Mouse (Mus musculus) regulatory T cell (primary cell): ENCODE measurements around the gene Cdk7.
"Not testable (repeated sequence)": the region's sequence is repeated elsewhere in the genome, so short reads cannot be mapped to it uniquely, and the experiment has no call there.

Experiments used
- in situ Hi-C: fragments of 300-600 bp; cut with MboI, MseI; formaldehyde crosslinking; loops from one replicate; pipeline ENCODE4 v1.15.1; 2025; ENCODE audit warnings: high pct_unique_total_duplicates

Cdk7 gene

DNA sequence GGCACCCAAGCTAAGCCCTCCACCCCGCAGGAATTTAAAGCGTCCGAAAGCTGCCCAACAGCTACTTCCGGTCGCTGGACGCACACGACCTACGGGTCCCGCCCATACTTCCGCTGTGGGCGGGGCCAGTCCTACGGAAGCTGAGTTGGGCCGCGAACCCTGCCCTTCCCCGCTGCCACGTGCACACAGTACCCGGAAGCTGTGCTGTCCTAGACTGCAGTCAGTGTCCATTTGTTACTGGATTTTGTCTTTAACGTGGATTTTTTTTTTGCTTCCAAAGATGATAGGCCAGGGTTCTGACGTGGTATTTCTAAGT is at the start of gene Cdk7:
Cdk7 (minus strand) TSS at position 79 of the 316 bp plus-strand sequence.
- in situ Hi-C loops: no loop called here

- in situ Hi-C loops: no loop called here
Measured at GRCm38 (mm10) chr13:100777491-100777890, 46.8 kb upstream of the Cdk7 start.

DNA sequence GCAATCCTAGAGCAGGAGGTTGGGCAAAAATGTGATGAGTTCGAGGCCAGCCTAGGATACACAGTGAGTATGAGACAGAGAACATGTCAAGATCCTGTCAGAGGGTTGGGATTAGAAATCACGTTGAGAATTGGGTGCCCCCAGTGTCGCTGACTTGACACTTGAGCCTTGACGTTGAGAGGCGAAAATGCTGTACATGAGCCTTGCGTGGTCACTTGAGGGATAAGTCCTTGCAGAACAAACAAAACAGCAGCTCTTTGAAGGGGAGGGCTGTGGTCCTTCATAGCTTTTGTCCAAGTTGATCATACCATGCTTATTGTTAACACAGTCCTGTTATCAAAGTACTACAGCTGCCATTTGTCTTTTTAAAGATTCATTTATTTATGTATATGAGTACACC is 46.0 kb upstream of the Cdk7 start:
- in situ Hi-C loops: no loop called here

- in situ Hi-C loops: no loop called here
Measured at GRCm38 (mm10) chr13:100776056-100776419, 45.3 kb upstream of the Cdk7 start.

DNA sequence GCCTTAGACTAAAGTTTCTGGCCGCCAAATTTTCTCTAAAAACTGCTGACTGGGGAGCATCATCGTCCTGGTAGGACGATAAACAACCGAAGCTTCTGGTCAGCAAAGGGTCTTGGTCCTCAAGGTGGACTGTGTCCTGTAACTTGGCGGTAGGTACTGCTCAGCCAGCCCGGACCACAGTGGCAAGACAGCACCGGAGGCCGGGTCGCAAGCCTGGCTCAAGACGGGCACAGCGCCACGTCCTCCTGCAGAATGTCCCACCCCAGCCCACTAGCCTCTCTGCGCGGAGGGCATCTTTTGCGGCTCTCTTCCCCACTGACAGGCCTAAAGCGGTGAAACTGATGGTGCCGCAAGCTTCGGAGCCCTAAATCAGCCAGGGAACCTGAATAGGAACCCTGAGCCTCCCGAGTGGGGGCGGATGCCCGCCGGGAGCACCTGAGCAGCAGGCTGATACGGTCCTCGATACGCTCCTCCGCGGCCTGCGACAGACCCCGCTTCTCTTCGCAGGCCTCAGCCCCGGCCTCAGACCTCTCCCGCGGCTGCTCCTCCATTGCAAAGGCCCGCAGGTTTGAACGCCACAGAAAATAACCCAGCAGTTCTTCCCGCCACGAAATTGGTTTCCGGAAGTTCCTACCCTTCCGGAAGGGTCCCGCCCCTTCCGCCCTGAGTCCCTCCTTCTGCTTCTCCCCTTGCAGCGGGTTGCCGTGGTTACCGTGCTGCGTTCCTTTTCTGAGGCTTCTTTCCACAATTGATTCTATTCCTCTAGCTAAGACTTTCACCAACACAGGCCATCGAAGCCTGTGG is 44.7 kb upstream of the Cdk7 start, which contains the start of gene Cenph:
Cenph (minus strand) TSS at position 648 of the 804 bp plus-strand sequence.
- in situ Hi-C loops: no loop called here

DNA sequence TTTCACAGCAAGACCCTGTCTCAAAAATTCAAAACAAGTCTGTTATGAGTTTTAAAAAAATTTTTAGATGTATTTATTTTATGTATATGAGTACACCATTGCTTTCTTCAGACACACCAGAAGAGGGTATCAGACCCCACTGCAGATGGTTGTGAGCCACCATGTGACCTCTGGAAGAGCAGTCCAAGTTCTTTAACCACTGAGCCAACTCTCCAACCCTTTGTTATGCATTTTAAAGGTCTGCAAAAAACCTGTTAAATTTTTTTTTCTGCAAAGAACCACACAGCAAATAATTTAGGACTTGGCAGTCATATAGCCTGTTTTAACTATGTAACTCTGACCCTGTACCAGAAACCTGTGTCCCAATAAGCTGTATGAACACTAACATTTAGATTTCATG is 44.0 kb upstream of the Cdk7 start:
- in situ Hi-C loops: no loop called here

GRCm38 (mm10) chr13:100755329-100755728 is 24.6 kb upstream of the Cdk7 start:
- in situ Hi-C loops: no loop called here

DNA sequence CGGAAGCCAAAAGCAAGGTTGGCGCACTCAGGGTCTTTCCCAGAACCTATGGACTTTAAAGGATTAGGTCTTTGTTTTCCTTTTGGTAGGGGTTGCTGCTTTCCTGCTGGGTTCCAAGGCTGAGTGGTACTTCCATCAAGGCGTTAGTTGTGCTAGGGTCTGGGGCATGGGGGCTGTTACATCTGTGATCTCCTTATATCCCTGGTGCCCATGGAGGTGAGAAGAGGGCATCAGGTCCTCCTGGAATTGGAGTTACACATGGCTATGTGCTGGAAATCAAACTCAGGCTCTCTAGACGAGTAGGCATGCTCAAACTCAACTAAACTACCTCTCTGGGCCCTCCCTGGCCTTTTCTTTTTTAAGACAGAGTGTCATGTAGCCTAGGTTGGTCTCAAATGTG is 23.4 kb upstream of the Cdk7 start:
- in situ Hi-C loops: no loop called here

DNA sequence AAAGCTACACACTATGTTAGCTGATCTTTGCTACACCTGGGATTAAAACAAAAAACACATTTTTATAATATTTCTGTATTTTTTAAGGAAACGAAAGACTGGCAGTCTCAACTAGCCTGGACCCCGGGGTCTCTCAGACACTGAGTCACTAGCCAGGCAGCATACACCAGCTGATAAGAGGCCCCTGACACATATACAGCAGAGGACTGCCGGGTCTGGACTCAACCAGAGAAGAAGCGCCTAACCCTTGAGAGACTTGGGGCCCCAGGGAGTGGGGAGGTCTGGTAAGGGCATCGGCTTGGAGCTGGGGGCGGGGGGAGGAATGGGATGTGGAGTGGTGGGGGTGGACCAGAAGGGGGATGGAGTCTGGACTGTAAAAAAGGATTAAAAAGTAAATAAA is 22.3 kb upstream of the Cdk7 start:
- in situ Hi-C loops: no loop called here

- in situ Hi-C loops: no loop called here
Measured at GRCm38 (mm10) chr13:100752529-100752928, 21.8 kb upstream of the Cdk7 start.

DNA sequence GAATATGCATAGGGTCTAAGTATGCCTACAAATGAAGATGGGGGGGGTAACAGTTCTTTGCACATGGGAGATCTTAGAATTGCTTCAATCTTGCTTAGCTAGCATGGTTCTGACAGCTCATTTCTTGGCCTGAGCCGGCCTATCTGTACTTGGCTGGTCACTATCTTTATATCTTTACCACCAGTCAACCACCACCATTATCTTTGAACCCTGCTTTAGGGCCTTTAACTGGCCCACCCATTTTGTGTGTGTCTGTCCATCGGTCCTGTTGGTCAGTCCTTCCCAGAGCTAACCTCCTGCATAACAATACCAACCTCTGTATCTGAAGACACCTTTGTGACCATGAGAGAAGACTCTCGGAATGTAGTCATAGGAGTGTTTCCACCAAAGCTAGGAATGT is 20.7 kb upstream of the Cdk7 start:
- in situ Hi-C loops: no loop called here

DNA sequence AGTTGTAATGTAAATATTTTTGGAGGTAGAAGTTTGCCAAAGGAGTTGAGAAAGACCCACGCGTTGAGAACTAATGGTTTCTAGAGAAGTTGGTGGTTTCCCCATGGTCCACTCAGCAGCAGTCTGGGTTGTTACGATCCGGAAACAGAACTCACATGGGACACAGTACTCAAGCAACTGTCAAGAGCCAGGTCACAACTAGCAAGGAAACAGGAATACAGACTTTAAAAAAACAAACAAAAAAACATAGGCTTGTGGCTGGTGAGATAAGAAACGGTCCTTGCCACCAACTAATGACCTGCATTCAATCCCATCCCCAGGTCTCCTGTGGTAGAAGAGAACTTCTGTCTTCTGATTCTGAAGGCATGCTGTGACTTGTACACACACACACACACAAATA is 20.1 kb upstream of the Cdk7 start:
- in situ Hi-C loops: no loop called here

DNA sequence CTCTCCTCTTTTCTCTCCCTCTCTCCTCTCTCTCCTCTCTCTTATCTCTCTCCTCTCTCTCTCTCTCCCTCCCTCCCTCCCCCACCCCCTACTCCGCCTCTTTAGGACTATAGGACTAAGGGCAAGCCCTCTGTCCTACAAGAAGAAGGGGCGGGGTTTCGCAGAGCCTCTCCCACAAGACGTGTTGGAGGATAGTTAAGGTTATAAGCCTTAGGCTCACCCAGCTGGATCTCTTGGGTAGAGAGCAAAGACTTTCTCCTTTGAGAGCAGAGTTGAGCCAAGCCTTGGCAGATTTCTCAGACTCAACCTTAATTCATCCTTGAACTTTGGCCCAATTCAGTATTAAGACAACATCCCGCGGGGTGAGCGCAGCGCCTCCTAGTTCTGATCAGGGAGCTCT is 17.9 kb upstream of the Cdk7 start:
- in situ Hi-C loops: loop anchor here (10.0 kb wide), 1 partner anchor 1546 kb away; no protein-coding TSS in a partner anchor

GRCm38 (mm10) chr13:100746090-100746489 is 15.4 kb upstream of the Cdk7 start:
- in situ Hi-C loops: loop anchor here (10.0 kb wide), 1 partner anchor 1549 kb away; no protein-coding TSS in a partner anchor

GRCm38 (mm10) chr13:100744036-100744744 is 13.5 kb upstream of the Cdk7 start, which contains the start of gene Mrps36:
Mrps36 (minus strand) TSS chr13:100744659.
- in situ Hi-C loops: loop anchor here (10.0 kb wide), 1 partner anchor 1551 kb away; no protein-coding TSS in a partner anchor

- in situ Hi-C loops: loop anchor here (10.0 kb wide), 1 partner anchor 1551 kb away; no protein-coding TSS in a partner anchor
Measured at GRCm38 (mm10) chr13:100743346-100744035, 12.8 kb upstream of the Cdk7 start.

GRCm38 (mm10) chr13:100742831-100743230 is 12.1 kb upstream of the Cdk7 start:
- in situ Hi-C loops: loop anchor here (10.0 kb wide), 1 partner anchor 1552 kb away; no protein-coding TSS in a partner anchor

DNA sequence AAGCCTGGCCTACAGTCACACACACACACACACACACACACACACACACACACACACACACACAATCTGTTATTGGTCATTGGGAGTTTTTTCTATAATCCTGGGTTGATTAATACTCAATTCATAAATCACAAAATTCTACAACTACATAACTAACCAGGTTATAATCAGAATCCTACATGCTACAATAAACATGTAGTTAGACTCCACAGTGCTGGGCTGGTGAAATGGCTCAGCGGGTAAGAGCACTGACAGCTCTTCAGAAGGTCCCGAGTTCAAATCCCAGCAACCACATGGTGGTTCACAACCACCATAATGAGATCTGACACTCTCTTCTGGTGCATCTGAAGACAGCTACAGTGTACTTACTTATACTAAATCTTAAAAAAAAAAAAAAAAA is 2.0 kb upstream of the Cdk7 start:
- in situ Hi-C loops: no loop called here

GRCm38 (mm10) chr13:100731462-100732046 is 815 bp upstream of the Cdk7 start:
- in situ Hi-C loops: not testable (repeated sequence)

- in situ Hi-C loops: no loop called here
Measured at GRCm38 (mm10) chr13:100730153-100730860, 432 bp downstream of the Cdk7 start.

- in situ Hi-C loops: not testable (repeated sequence)
Measured at GRCm38 (mm10) chr13:100728530-100728929, 2.2 kb downstream of the Cdk7 start.
